In the genomic region with DNA sequence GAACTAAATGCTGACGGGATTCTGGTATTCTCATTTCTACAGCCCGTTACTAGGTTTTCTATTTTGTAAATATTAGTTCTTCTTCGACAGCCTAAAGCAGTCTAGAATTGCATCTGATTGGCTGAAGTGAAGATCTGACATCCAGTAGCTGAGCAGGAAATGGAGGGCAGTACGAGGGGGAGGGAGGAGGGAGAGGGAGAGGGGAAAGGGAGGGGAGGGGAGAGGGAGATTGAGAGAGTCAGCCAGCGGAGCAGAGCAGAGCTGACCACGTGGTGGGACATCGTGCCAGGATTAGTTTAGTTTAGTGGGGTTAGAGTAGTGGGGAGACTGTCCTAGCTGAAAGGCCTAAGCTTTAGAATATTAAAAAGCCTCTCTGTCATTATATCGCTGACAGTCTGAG, we compare ENCODE assay signal across 8 mouse cellular contexts.
A peak's percentile ranks its signal among the peaks of the same experiment; 100 is the strongest.
DNase-seq lines count a peak whose midpoint lies in the region; ATAC-seq and TF ChIP-seq lines count a peak whose summit lies in the region.

No protein-coding gene starts in this region.

- 28% methylated on average over 8 of the region's 8 CpGs for WGBS in kidney, adult 2 months

- no peaks in the 10 kb centered on the region for H3K36me3 ChIP-seq in kidney, adult 2 months (ENCODE audit: control insufficient read depth, insufficient read depth, low read length)

- H3K4me1 ChIP-seq in kidney, adult 2 months (ENCODE audit: control insufficient read depth, insufficient read depth, low read length): peaks cover 11% of the 10 kb centered on the region

- DNase-seq in thymus, postnatal 14 days: peak; percentile 37
- DNase-seq in thymus, postnatal 4 days: no peak
- DNase-seq in kidney, adult 2 months: peak; percentile 50
- peak; percentile 82 for DNase-seq in lung, postnatal 10 days
- DNase-seq in thymus, postnatal 25 days: no peak
- DNase-seq in gastrocnemius, adult 18-20 months (ENCODE audit: low spot score): no peak
- DNase-seq in cerebellum, adult 11-12 months: no peak

- TF ChIP-seq CTCF in kidney, adult 2 months (conservative IDR thresholded peaks at IDR 0.05; ENCODE audit: insufficient read depth, insufficient read length, low read depth, low read length): no peak

- no peak for TF ChIP-seq POLR2A in kidney, adult 2 months (IDR thresholded peaks at IDR 0.05; ENCODE audit: low read depth, low read length)

- H3K27me3 ChIP-seq in kidney, adult 2 months (replicated peaks; ENCODE audit: control insufficient read depth, insufficient read depth, low read length): no peaks in the 10 kb centered on the region

- H3K4me3 ChIP-seq in kidney, adult 2 months (ENCODE audit: insufficient read depth, low read depth, low read length): no peak overlapping the region

- H3K27ac ChIP-seq in kidney, adult 2 months (ENCODE audit: insufficient read depth, low read depth, low read length): no peak overlapping the region

- ATAC-seq in activated CD4-positive, CD25-positive, alpha-beta regulatory T cell, adult 4 months: no peak

Comparison
In these comparisons a context has a peak if more than half of its experiments do, and no peak if none do; other contexts are left out.
1. DNase-seq: peak in thymus, postnatal 14 days (single experiment), kidney, adult 2 months (single experiment) and lung, postnatal 10 days (single experiment); none in thymus, postnatal 4 days (single experiment), thymus, postnatal 25 days (single experiment), gastrocnemius, adult 18-20 months (single experiment) and cerebellum, adult 11-12 months (single experiment).